Mouse (Mus musculus) hindbrain, embryonic 11.5 days (tissue): ENCODE data around the gene Dnajb4. TPM values are rescaled to one million over a fixed set of nuclear protein-coding genes. Genes with fewer than 3 reads are reported as not detected.

Experiments
- ATAC-seq: fragments of 200-750 bp; cut with Nextera tagmentation; 2 replicates; pipeline ENCODE4 v1.8.0; 2017; ENCODE audit warnings: mild to moderate bottlenecking, moderate TSS enrichment, moderate library complexity; ENCODE audit not compliant: low FRiP score
- DNase-seq: peaks from one replicate; pipeline ENCODE4 v3.0.0-alpha.2; 2015; ENCODE audit warnings: low spot score
- H3K27ac ChIP-seq: fragments of 300-500 bp; sonication (generic); 2 replicates; pipeline ENCODE4 v1.5.1; 2014; ENCODE audit warnings: mild to moderate bottlenecking, low read depth, low read length
- H3K27me3 ChIP-seq: fragments of 300-500 bp; sonication (generic); 2 replicates; pipeline ENCODE4 v1.6.1; 2014; ENCODE audit warnings: mild to moderate bottlenecking, low read length, moderate library complexity, mixed read lengths; ENCODE audit not compliant: control insufficient read depth, insufficient read depth
- H3K36me3 ChIP-seq: fragments of 300-500 bp; sonication (generic); 2 replicates; pipeline ENCODE4 v1.6.1; 2014; ENCODE audit warnings: mild to moderate bottlenecking, low read length, moderate library complexity, mixed read lengths; ENCODE audit not compliant: control insufficient read depth, insufficient read depth
- H3K4me1 ChIP-seq: fragments of 300-500 bp; sonication (generic); replicated peaks from 2 replicates; pipeline ENCODE4 v1.6.1; 2014; ENCODE audit warnings: low read length, mixed read lengths; ENCODE audit not compliant: control insufficient read depth, insufficient read depth
- H3K4me2 ChIP-seq: fragments of 300-500 bp; sonication (generic); replicated peaks from 2 replicates; pipeline ENCODE4 v1.6.1; 2014; ENCODE audit warnings: mild to moderate bottlenecking, low read depth, low read length
- H3K4me3 ChIP-seq: fragments of 300-500 bp; sonication (generic); 2 replicates; pipeline ENCODE4 v1.5.1; 2014; ENCODE audit warnings: low read depth, low read length
- H3K9ac ChIP-seq: fragments of 300-500 bp; sonication (generic); 2 replicates; pipeline ENCODE4 v1.6.1; 2014; ENCODE audit warnings: low read depth, low read length
- H3K9me3 ChIP-seq: fragments of 300-500 bp; sonication (generic); 2 replicates; pipeline ENCODE4 v1.6.1; 2016; ENCODE audit warnings: low read length; ENCODE audit not compliant: control insufficient read depth
- WGBS: fragments of 180-500 bp; shearing (Covaris S2); extraction: QIAGEN DNeasy Blood & Tissue Kit; methylation state at CpG from one replicate; pipeline ENCODE4 v1.1.7; 2014; 5-methylcytosine and 5-hydroxymethylcytosine counted together
- polyA plus RNA-seq: library from polyadenylated mRNA; unstranded; fragments of >200 nt; fragmentation: Nextera tagmentation; extraction: Ambion mirVana; gene quantifications from 2 replicates; pipeline ENCODE4 v1.2.1, GENCODE M21; 2014

Dnajb4 gene
- polyA plus RNA-seq, 1 experiment from 2014 or later = 29.1 TPM

DNA sequence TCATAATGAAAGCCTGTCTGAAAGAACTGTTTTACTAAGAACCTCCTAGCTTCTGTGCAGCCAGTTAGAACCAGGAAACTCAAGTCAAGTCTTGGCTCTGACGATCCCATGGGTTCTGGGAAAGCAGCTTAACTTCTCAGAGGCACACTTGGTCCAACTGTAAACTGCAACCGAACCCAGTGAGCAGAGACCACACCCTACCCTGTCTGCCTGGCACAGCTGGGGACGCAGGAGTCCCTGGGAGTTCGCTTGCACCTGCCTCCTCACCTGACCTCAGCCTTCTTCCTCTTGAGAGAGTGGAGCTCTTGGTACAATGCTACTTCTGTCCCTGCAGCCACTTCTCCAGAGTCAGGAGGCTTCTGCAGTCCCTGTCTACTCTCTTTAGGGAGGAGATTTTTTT, 49.5 kb downstream of the Dnajb4 start:
- Histone ChIP-seq H3K36me3 (no peaks in the 10 kb centered on the region), H3K27ac (no peak overlapping the region), H3K27me3 (peaks cover 6% of the 10 kb centered on the region), H3K9ac (no peak overlapping the region), H3K4me1 (peaks cover under 1% of the 10 kb centered on the region; the same call in 1 of the 2 replicates), H3K4me3 (no peak overlapping the region), H3K4me2 (no peak overlapping the region), H3K9me3 (no peaks in the 10 kb centered on the region)
- DNase-seq = no peak
- 67% methylated on average over 4 of the region's 4 CpGs for WGBS
- no peak for ATAC-seq

DNA sequence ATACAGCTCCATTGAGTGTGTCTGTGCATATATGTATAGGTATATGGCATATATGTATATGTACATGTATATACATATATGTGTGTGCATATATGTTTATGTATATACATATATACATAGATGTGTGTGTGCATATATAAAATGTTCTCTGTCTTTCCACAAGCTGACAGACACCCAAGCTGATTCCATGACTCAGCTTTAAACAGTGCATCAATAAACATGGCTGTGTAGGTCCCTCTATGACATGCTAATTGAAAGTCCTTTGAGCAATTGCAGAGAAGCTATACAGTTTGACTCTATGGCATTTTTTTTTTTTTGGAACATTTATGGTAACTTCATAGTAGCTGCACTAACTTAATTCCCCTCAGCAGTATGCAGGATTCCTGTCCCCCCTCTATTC, 50.8 kb downstream of the Dnajb4 start:
- H3K4me1 ChIP-seq = no peaks in the 10 kb centered on the region
- H3K4me3 ChIP-seq = no peak overlapping the region
- H3K36me3 ChIP-seq = no peaks in the 10 kb centered on the region
- H3K9me3 ChIP-seq = no peaks in the 10 kb centered on the region
- no peak overlapping the region for H3K4me2 ChIP-seq
- no peaks in the 10 kb centered on the region for H3K27me3 ChIP-seq
- no peak overlapping the region for H3K27ac ChIP-seq
- ATAC-seq (peak; percentile 28; the same call in 1 of the 2 replicates), DNase-seq (no peak)
- H3K9ac ChIP-seq = no peak overlapping the region

DNA sequence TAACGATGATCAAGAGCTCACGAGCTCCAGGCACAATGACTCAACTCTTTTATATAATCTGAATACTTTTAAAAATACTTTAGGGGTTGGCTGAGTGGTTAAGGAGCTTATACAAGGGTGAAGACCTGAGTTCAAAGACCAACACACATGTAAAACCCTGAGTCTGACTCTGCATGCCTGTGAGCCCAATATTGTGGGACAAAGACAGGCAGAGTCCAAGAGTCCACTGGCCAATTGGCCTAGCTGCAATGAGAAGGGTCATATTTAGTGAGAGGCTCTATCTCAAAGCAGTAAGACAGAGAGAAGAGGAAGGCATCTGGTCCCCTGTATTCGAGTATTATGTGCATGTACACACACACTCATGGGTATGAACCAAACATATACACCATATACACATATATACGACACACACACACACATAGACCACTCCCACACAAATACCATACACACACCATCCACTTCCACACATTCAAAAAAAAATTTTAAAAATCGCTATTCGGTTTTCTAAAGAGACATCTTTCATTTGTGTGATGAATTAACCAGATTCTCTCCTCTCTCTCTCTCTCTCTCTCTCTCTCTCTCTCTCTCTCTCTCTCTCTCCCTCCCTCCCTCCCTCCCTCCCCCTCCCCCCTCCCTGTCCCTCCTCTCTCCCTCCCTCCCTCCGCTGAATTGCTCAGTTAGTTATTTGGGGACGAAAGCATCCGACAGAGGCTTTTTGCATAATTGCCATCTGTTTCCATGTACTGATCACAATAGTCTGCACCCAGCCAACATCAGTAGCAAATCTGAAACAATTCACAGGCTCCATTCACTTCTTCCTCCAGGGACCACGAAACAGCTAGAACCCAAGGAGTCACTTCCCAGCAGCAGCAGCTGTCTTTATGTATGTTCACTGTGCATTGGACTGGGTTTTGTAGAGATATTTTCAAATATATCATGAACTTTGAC, 51.5 kb downstream of the Dnajb4 start:
- ATAC-seq (peak; percentile 78), DNase-seq (no peak)
- H3K4me2 ChIP-seq = no peak overlapping the region
- H3K4me3 ChIP-seq = no peak overlapping the region
- no peaks in the 10 kb centered on the region for H3K4me1 ChIP-seq
- no peak overlapping the region for H3K9ac ChIP-seq
- 73% methylated on average over 10 of the region's 10 CpGs for WGBS
- H3K27ac ChIP-seq = no peak overlapping the region
- H3K27me3 ChIP-seq = no peaks in the 10 kb centered on the region
- H3K36me3 ChIP-seq = no peaks in the 10 kb centered on the region
- H3K9me3 ChIP-seq = no peaks in the 10 kb centered on the region

DNA sequence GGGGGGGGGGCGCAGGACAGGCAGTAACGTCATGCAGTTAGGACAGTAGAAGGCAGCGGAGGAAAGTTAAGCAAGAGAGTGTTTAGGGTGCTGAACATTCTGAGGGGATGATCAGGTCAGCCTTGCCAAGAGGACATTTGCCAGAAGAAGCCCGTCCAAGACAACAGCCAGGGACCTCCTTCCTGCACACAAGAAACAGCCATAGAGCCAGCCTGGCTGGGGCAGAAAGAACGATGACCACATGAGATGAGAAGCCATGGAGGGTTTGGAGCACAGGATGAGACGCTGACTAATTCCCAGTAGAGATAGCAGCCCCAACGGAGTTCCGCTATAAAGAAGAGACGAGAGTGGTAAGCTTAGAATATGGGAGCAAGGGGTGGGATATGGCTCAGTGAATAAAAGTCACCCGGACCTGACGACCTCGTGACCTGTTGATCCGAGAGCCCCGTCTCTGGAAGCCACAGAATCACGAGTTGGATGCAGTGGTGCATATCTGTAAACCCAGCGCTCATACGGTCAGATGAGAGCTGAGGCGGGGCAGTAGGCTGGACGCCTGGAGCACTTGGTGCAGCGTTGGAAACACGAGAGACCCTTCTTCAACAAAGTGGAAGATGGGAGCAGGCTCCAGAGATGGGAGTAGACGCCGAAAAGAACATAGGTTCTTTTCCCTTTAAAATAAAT, 53.1 kb downstream of the Dnajb4 start:
- no peaks in the 10 kb centered on the region for H3K4me1 ChIP-seq
- H3K36me3 ChIP-seq = no peaks in the 10 kb centered on the region
- no peak overlapping the region for H3K27ac ChIP-seq
- H3K4me2 ChIP-seq = no peak overlapping the region
- no peak overlapping the region for H3K9ac ChIP-seq
- H3K4me3 ChIP-seq = no peak overlapping the region
- ATAC-seq (no peak), DNase-seq (no peak)
- no peaks in the 10 kb centered on the region for H3K27me3 ChIP-seq
- 78% methylated on average over 22 of the region's 23 CpGs for WGBS
- H3K9me3 ChIP-seq = no peaks in the 10 kb centered on the region

DNA sequence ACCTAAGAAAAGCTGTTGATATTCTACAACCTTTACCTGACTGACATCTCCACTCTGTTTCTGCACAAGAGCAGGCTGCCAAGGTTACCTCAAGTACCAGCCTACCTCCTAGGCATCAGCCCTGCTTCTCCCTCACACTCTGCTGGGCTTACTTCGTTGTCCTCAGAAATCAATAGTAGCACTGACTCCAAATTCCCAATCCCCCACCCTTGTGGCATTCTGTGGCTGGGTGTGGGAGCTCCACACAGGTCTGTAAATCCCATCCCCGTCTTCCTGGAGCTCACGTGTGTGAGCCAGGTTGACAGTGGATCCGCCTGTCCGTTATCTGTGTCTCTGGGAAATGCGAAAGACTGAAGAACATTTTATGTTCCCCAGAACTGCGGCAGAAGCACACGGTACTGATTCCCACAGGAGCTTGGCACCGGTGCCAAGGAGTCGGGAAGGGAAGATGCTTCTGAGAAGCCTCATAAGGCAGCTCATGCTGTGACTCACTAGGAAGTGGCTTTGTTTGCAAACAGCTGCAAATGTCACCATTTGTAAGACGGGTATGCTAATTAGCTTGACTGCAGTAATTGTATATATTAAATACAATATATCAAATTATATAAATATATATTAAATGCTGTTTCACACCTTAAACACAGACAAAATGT, 54.7 kb downstream of the Dnajb4 start:
- DNase-seq (no peak), ATAC-seq (no peak)
- Histone ChIP-seq H3K4me2 (no peak overlapping the region), H3K36me3 (no peaks in the 10 kb centered on the region), H3K27me3 (no peaks in the 10 kb centered on the region), H3K9ac (no peak overlapping the region), H3K4me1 (no peaks in the 10 kb centered on the region), H3K9me3 (no peaks in the 10 kb centered on the region), H3K4me3 (no peak overlapping the region), H3K27ac (no peak overlapping the region)
- WGBS = 53% methylated on average over 11 of the region's 11 CpGs

DNA sequence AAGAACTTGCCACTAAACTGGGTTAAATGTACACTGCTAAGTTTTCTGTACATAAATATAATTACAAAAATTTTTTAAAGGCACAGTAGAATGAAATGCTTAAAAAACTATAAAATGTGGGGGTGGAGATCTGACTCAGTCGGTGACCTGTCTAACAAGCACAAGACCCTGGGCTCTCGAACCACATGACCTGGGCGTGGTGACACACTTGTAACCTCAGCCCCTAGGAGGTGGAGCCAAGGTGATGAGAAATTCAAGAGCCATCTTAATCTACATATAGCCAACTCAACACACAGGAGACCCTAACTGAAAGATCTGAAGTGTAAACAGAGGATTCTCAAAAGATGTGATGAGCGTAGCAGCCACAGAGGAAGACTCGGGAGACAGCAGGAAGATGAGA, 56.0 kb downstream of the Dnajb4 start:
- H3K9me3 ChIP-seq = no peaks in the 10 kb centered on the region
- no peaks in the 10 kb centered on the region for H3K4me1 ChIP-seq
- ATAC-seq (no peak), DNase-seq (no peak)
- H3K27me3 ChIP-seq = no peaks in the 10 kb centered on the region
- H3K4me2 ChIP-seq = no peak overlapping the region
- WGBS = 89% methylated on average over 5 of the region's 5 CpGs
- no peak overlapping the region for H3K9ac ChIP-seq
- H3K4me3 ChIP-seq = no peak overlapping the region
- no peaks in the 10 kb centered on the region for H3K36me3 ChIP-seq
- no peak overlapping the region for H3K27ac ChIP-seq

DNA sequence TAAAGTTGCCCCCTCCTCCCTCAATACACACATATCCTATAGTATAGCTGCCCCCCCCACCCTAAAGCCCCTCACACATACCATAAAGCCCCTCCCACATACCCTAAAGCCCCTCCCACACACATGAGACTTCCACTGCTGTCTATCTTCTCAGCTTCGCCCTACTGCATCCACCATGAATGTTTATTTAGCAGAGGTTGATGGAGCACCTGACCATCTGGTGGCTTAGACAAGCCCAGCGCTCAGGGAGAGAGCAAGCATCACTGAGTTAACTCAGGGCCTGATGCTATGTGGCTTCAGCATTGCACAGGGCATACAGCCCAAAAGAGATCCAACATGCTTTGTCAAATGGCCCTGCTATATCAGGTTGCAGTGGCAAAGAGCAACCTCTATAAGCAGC, 57.0 kb downstream of the Dnajb4 start:
- Histone ChIP-seq H3K9ac (no peak overlapping the region), H3K4me2 (no peak overlapping the region), H3K9me3 (no peaks in the 10 kb centered on the region), H3K4me1 (no peaks in the 10 kb centered on the region), H3K4me3 (no peak overlapping the region), H3K27me3 (no peaks in the 10 kb centered on the region), H3K36me3 (no peaks in the 10 kb centered on the region), H3K27ac (no peak overlapping the region)
- 86% methylated on average over 2 of the region's 2 CpGs for WGBS
- DNase-seq (no peak), ATAC-seq (no peak)

DNA sequence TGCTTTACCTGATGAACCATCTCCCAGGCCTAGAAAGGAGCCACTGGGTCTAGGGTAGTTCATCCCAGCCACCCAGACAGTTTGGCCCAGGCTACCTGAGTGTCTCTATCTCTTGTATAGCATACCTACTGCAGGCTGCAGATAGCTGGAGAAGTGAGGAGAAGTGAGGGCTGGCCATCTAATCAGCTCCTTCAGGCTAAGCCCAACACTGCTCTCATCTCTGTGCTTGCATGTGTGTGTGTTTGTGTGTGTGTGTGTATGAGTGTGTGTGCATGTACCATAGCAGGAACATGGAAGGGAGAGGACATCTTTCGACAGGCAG, 57.7 kb downstream of the Dnajb4 start:
- H3K9ac ChIP-seq = no peak overlapping the region
- 100% methylated on average over 1 of the region's 1 CpGs for WGBS
- H3K9me3 ChIP-seq = no peaks in the 10 kb centered on the region
- no peak for ATAC-seq
- no peaks in the 10 kb centered on the region for H3K4me1 ChIP-seq
- H3K4me3 ChIP-seq = no peak overlapping the region
- H3K4me2 ChIP-seq = no peak overlapping the region
- DNase-seq = no peak
- H3K27ac ChIP-seq = no peak overlapping the region
- H3K36me3 ChIP-seq = no peaks in the 10 kb centered on the region
- no peaks in the 10 kb centered on the region for H3K27me3 ChIP-seq
